Mouse (Mus musculus): Measurements from ENCODE around the gene Banp. TPM values are rescaled to one million over a fixed set of nuclear protein-coding genes. Genes with fewer than 3 reads are reported as not detected.

The Banp gene
- polyA plus RNA-seq, 1 experiment from 2014 or later = 34.1 TPM

GRCm38 (mm10) chr8:121911400-121911799 lies 38.1 kb upstream of the Banp start:
- no peak for ATAC-seq
- Histone ChIP-seq H3K9me3 (no peaks in the 10 kb centered on the region), H3K36me3 (no peaks in the 10 kb centered on the region), H3K27ac (no peak overlapping the region), H3K9ac (no peak overlapping the region), H3K27me3 (replicated peaks) (no peaks in the 10 kb centered on the region), H3K4me2 (replicated peaks) (no peak overlapping the region), H3K4me1 (replicated peaks) (peaks cover 7% of the 10 kb centered on the region), H3K4me3 (replicated peaks) (no peak overlapping the region)
- 87% methylated on average over 6 of the region's 6 CpGs for WGBS

- no peak overlapping the region for H3K9ac ChIP-seq
- ATAC-seq = no peak
- no peaks in the 10 kb centered on the region for H3K9me3 ChIP-seq
- no peaks in the 10 kb centered on the region for H3K27me3 ChIP-seq (replicated peaks)
- no peak overlapping the region for H3K4me3 ChIP-seq (replicated peaks)
- H3K4me1 ChIP-seq (replicated peaks) = peaks cover 4% of the 10 kb centered on the region
- no peak overlapping the region for H3K4me2 ChIP-seq (replicated peaks)
- WGBS = 74% methylated on average over 7 of the region's 7 CpGs
- no peaks in the 10 kb centered on the region for H3K36me3 ChIP-seq
- no peak overlapping the region for H3K27ac ChIP-seq
Observed at GRCm38 (mm10) chr8:121911987-121912386, 37.6 kb upstream of the Banp start.

GRCm38 (mm10) chr8:121912831-121913230 lies 36.7 kb upstream of the Banp start:
- Histone ChIP-seq H3K36me3 (no peaks in the 10 kb centered on the region), H3K27me3 (replicated peaks) (no peaks in the 10 kb centered on the region), H3K9ac (no peak overlapping the region), H3K27ac (no peak overlapping the region), H3K4me2 (replicated peaks) (no peak overlapping the region), H3K9me3 (no peaks in the 10 kb centered on the region), H3K4me1 (replicated peaks) (peaks cover 3% of the 10 kb centered on the region), H3K4me3 (replicated peaks) (no peak overlapping the region)
- no peak for ATAC-seq
- 73% methylated on average over 3 of the region's 3 CpGs for WGBS

GRCm38 (mm10) chr8:121913378-121913777 lies 36.2 kb upstream of the Banp start:
- no peak overlapping the region for H3K9ac ChIP-seq
- H3K4me3 ChIP-seq (replicated peaks) = no peak overlapping the region
- H3K36me3 ChIP-seq = no peaks in the 10 kb centered on the region
- H3K4me2 ChIP-seq (replicated peaks) = no peak overlapping the region
- H3K27ac ChIP-seq = no peak overlapping the region
- no peaks in the 10 kb centered on the region for H3K27me3 ChIP-seq (replicated peaks)
- H3K4me1 ChIP-seq (replicated peaks) = no peaks in the 10 kb centered on the region
- H3K9me3 ChIP-seq = no peaks in the 10 kb centered on the region
- no peak for ATAC-seq
- WGBS = 74% methylated on average over 8 of the region's 8 CpGs

- Histone ChIP-seq H3K4me1 (replicated peaks) (peaks cover 8% of the 10 kb centered on the region), H3K36me3 (no peaks in the 10 kb centered on the region), H3K9ac (no peak overlapping the region), H3K4me2 (replicated peaks) (no peak overlapping the region), H3K4me3 (replicated peaks) (no peak overlapping the region), H3K9me3 (no peaks in the 10 kb centered on the region), H3K27me3 (replicated peaks) (no peaks in the 10 kb centered on the region), H3K27ac (no peak overlapping the region)
- 67% methylated on average over 4 of the region's 4 CpGs for WGBS
- no peak for ATAC-seq
Observed at GRCm38 (mm10) chr8:121919158-121919557, 30.4 kb upstream of the Banp start.

DNA sequence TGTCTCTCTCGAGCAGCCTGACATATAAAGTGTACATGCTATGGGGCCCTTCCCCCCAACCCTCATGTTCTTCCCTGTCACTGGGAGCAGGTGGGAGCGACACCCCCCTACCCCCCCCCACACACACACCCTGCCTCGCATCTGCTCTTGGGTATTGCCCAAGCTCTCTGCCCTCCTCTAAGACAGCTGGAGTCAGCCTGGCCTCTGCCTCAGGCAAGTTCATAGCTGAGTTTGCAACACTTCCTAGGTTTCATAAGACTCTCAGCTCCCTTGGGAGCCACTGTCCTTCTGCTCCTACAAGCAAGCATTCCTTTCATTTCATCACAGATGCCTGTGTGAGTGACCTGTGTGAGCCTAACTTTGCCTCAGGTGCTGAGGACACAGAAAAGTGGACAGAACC lies 29.8 kb upstream of the Banp start:
- Histone ChIP-seq H3K4me3 (replicated peaks) (no peak overlapping the region), H3K9ac (no peak overlapping the region), H3K27me3 (replicated peaks) (no peaks in the 10 kb centered on the region), H3K36me3 (no peaks in the 10 kb centered on the region), H3K4me2 (replicated peaks) (no peak overlapping the region), H3K4me1 (replicated peaks) (peaks cover 8% of the 10 kb centered on the region), H3K9me3 (no peaks in the 10 kb centered on the region), H3K27ac (no peak overlapping the region)
- ATAC-seq = no peak
- WGBS = 16% methylated on average over 3 of the region's 3 CpGs

GRCm38 (mm10) chr8:121921582-121921981 lies 28.0 kb upstream of the Banp start:
- Histone ChIP-seq H3K27ac (peak overlapping the region; percentile 70), H3K4me1 (replicated peaks) (peaks cover 8% of the 10 kb centered on the region), H3K4me2 (replicated peaks) (no peak overlapping the region), H3K9ac (no peak overlapping the region), H3K36me3 (no peaks in the 10 kb centered on the region), H3K27me3 (replicated peaks) (no peaks in the 10 kb centered on the region), H3K9me3 (no peaks in the 10 kb centered on the region), H3K4me3 (replicated peaks) (no peak overlapping the region)
- WGBS = 84% methylated on average over 8 of the region's 8 CpGs
- no peak for ATAC-seq

DNA sequence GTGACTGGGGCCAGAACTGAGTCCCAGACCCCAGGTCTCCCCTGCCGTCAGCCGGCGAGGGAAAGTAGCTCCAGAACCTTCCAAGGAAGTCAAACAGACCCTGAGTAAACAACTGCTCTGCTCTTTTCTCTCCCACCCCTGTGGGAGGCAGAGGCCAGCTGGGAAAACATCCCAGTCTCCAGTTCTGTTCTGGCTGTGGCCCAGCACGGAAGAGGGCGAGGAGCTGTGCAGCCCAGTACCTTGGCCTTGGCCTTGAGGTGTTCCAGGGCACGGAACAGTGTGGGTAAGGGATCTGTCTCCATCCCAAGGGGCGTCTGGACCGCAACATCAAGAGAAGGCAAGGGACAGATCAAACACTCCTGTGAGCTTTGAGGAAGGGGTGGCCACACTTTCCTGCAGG lies 27.4 kb upstream of the Banp start:
- H3K4me1 ChIP-seq (replicated peaks) = peaks cover 8% of the 10 kb centered on the region
- H3K9me3 ChIP-seq = no peaks in the 10 kb centered on the region
- peak overlapping the region; percentile 70 for H3K27ac ChIP-seq
- 0 out of 2 replicates have a peak overlapping the region, but pooled peaks have one; percentile 20 for H3K9ac ChIP-seq
- no peaks in the 10 kb centered on the region for H3K27me3 ChIP-seq (replicated peaks)
- no peak overlapping the region for H3K4me2 ChIP-seq (replicated peaks)
- H3K4me3 ChIP-seq (replicated peaks) = no peak overlapping the region
- WGBS = 27% methylated on average over 8 of the region's 8 CpGs
- no peaks in the 10 kb centered on the region for H3K36me3 ChIP-seq
- peak; percentile 63 for ATAC-seq

- no peak for ATAC-seq
- H3K9ac ChIP-seq = no peak overlapping the region
- WGBS = 71% methylated on average over 5 of the region's 5 CpGs
- H3K27me3 ChIP-seq (replicated peaks) = no peaks in the 10 kb centered on the region
- H3K4me3 ChIP-seq (replicated peaks) = no peak overlapping the region
- no peak overlapping the region for H3K4me2 ChIP-seq (replicated peaks)
- H3K27ac ChIP-seq = no peak overlapping the region
- no peaks in the 10 kb centered on the region for H3K9me3 ChIP-seq
- peaks cover 8% of the 10 kb centered on the region for H3K4me1 ChIP-seq (replicated peaks)
- H3K36me3 ChIP-seq = no peaks in the 10 kb centered on the region
Observed at GRCm38 (mm10) chr8:121924681-121925080, 24.9 kb upstream of the Banp start.

- Histone ChIP-seq H3K36me3 (no peaks in the 10 kb centered on the region), H3K4me1 (replicated peaks) (peaks cover 8% of the 10 kb centered on the region), H3K27me3 (replicated peaks) (no peaks in the 10 kb centered on the region), H3K4me3 (replicated peaks) (no peak overlapping the region), H3K4me2 (replicated peaks) (no peak overlapping the region), H3K9ac (no peak overlapping the region), H3K27ac (no peak overlapping the region), H3K9me3 (no peaks in the 10 kb centered on the region)
- ATAC-seq = no peak
- WGBS = 30% methylated on average over 10 of the region's 10 CpGs
Observed at GRCm38 (mm10) chr8:121925624-121926023, 23.9 kb upstream of the Banp start.

DNA sequence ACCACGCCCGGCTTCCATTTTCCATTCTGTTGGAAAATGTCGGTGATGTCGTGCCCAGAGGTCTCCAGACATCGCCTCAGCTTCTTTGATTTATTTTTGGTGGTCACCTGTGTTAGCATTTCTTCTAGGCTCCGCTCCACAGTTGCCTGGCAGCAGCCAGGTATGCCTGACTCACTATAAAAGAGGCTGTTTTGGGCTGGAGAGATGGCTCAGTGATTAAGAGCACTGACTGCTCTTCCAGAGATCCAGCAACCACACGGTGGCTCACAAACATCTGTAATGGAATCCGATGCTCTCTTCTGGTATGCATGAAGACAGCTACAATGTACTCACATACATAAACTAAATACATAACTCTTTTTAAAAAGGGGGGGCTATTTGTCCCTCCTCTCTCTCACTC lies 23.3 kb upstream of the Banp start:
- WGBS = 60% methylated on average over 8 of the region's 8 CpGs

DNA sequence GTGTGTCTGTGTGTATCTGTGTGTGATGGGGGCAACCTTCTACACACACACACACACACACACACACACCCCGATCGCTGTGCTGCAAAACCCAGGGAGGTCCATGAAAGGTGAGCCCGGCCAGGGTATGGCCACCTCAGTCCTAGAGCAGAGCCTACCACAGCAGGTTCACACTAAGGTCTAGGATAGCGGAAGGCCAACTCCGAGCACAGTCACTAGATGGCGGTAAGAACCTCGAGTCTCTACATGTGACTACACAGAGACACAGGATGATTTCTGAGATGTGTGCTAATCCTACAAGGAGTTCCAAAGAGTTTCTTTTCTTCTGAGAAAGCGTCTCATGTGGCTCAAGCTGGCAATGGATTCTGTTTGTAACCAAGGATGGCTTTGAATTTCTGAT lies 22.2 kb upstream of the Banp start:
- ATAC-seq = peak; percentile 62

More for the DNA sequence above, 23.3 kb upstream of the Banp start:
- no peaks in the 10 kb centered on the region for H3K27me3 ChIP-seq (replicated peaks)
- H3K9ac ChIP-seq = no peak overlapping the region
- H3K4me1 ChIP-seq (replicated peaks) = peaks cover 7% of the 10 kb centered on the region
- no peaks in the 10 kb centered on the region for H3K9me3 ChIP-seq
- no peak overlapping the region for H3K27ac ChIP-seq
- no peak overlapping the region for H3K4me3 ChIP-seq (replicated peaks)
- no peak overlapping the region for H3K4me2 ChIP-seq (replicated peaks)
- ATAC-seq = no peak
- no peaks in the 10 kb centered on the region for H3K36me3 ChIP-seq

GRCm38 (mm10) chr8:121930047-121930446 lies 19.5 kb upstream of the Banp start:
- Histone ChIP-seq H3K27ac (no peak overlapping the region), H3K9ac (no peak overlapping the region), H3K9me3 (no peaks in the 10 kb centered on the region), H3K36me3 (no peaks in the 10 kb centered on the region), H3K4me1 (replicated peaks) (0 out of 2 replicates have a peak, but pooled peaks cover under 1% of the 10 kb centered on the region), H3K4me2 (replicated peaks) (no peak overlapping the region), H3K4me3 (replicated peaks) (no peak overlapping the region), H3K27me3 (replicated peaks) (no peaks in the 10 kb centered on the region)
- no peak for ATAC-seq
- WGBS = 83% methylated on average over 4 of the region's 4 CpGs

More for the DNA sequence above, 22.2 kb upstream of the Banp start:
- Histone ChIP-seq H3K27ac (no peak overlapping the region), H3K4me3 (replicated peaks) (no peak overlapping the region), H3K4me1 (replicated peaks) (no peaks in the 10 kb centered on the region), H3K36me3 (no peaks in the 10 kb centered on the region), H3K27me3 (replicated peaks) (no peaks in the 10 kb centered on the region), H3K9me3 (no peaks in the 10 kb centered on the region), H3K9ac (no peak overlapping the region), H3K4me2 (replicated peaks) (no peak overlapping the region)
- 42% methylated on average over 8 of the region's 8 CpGs for WGBS
